Mouse (Mus musculus) kidney, postnatal 36 days (tissue): Measurements from ENCODE around the gene Fcrla.
A peak's percentile ranks its signal among the peaks of the same experiment; 100 is the strongest.
"Not testable (repeated sequence)": the region's sequence is repeated elsewhere in the genome, so short reads cannot be mapped to it uniquely, and the experiment has no call there.

Experiments
- DNase-seq, 2 experiments: peaks; one replicate each; pipeline ENCODE4 v3.0.0; 2021 to 2022; ENCODE audit warnings: mixed read lengths in 2 of 2

Fcrla gene

DNA sequence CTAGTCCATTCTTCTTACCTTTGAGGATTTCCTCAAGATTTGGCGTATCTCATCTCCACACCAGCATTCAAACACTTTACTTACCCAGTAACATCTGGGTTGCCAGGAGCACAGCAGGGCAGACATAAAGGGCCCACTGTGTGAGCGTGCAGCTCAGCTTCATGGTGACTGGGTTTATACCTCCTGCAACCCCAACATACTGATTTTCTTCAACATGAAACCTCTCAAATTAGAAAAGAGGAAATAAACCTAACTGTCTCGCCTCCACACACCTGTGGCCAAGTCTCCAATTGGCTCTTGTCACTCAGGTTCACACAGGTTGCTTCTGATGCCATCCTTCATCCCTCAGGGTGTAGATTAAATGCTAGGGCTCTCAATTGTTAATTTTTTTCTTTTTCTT lies at the start of gene Fcrla:
Fcrla (minus strand) TSS at position 206 of the 400 bp plus-strand sequence.
- no peak for DNase-seq

DNA sequence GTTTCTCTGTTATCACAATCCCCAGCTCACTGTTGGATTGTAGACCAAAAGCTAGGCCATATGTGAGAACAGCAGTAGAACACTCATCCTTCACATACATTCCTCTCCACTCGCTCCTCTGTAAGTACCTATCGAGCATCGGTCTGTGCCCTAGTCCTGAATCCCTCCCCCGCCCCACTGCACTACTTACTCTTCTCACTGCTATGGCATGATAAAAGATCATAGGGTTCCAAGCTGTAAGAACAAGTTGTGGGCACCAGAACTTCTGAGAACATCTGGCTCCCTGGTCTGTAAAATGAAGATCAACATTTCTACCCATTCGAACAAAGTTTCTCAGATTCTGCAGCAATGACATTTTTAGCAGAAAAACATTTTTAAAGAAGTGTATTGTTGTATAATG lies 49.1 kb upstream of the Fcrla start, which contains the start of gene Fcgr2b:
Fcgr2b (minus strand) TSS at position 101 of the 400 bp plus-strand sequence.
- DNase-seq, result no peak

DNA sequence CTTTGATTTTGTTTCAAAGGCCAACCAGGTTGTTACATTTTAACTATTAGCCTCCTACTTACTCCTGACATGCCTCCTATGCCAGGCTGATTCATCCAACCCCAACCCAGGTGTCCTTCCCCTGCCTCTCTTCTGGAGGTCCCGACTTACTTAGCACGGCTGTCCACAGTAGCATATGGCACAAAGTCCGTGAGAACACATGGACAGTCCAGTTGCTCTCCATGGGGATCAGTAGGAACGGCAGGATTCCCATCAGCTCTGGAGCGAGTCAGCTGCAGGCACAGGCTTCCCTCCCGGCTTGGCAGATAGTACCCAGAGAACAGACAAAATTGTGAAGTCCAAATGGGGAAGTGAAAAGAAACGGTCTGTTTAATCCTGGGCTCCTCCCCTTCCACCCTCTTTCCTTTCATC lies 48.4 kb upstream of the Fcrla start:
- DNase-seq, result peak; percentile 67 to 82

- peak in 1 of 2 experiments; percentile 14 for DNase-seq
Measured at GRCm38 (mm10) chr1:170975350-170975749, 48.0 kb upstream of the Fcrla start.

DNA sequence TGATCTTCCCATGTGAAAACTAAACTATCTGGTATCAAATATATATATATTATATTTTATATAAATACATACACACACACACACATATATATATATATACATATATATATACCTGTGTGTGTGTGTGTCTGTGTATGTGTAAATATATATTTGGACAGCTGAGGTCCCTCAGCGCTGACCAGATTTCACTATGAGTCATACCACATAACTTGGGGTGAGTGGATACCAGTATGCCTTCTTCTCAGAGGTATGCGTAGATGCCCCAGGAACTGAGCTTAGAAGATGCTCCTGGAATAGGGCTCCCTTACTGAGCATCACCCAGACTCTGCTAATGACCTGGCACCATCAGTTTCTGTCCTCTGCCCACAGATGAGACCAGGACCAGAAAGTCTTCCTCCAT lies 47.4 kb upstream of the Fcrla start:
- no peak for DNase-seq

- peak; percentile 47 to 65 for DNase-seq
Measured at GRCm38 (mm10) chr1:170974171-170974570, 46.8 kb upstream of the Fcrla start.

GRCm38 (mm10) chr1:170972936-170973335 lies 45.6 kb upstream of the Fcrla start:
- no peak for DNase-seq

DNA sequence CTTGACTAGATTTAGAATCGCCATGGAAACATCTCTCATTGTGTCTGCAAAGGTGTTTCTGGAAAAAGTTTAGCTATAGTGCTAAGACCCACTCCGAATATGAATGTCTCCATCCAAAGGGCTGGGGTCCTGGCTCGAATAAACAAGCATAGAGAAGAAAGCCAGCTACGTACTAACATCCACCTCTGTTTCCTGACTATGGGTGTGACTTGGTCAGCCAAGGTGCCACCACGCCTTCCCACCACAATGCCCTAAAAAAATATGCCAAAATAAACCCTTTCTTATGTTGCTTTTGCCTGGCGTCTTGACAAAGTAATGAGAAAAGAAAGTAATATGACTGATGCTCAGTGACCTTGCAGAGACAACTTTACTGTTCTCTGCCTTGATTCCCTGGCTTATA lies 45.1 kb upstream of the Fcrla start:
- no peak for DNase-seq

DNA sequence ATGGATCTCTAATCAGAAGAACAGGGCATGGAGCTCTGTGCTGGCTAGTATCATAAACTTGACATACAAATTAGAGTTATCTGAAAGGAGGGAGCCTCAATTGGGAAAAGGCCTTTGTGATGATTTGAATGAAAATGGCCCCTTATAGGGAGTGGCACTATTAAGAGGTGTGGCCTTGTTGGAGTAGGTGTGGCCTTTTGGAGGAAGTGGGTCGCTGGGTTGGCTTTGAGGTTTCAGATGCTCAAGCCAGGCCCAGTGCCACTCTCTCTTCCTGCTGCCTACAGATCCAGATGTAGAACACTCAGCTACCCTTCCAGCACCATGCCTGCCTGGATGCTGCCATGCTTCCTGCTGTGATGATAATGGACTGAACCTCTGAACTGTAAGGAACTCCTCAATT lies 41.2 kb upstream of the Fcrla start:
- DNase-seq, result no peak

GRCm38 (mm10) chr1:170967581-170967980 lies 40.2 kb upstream of the Fcrla start:
- no peak for DNase-seq

GRCm38 (mm10) chr1:170963087-170963486 lies 35.7 kb upstream of the Fcrla start:
- no peak for DNase-seq

DNA sequence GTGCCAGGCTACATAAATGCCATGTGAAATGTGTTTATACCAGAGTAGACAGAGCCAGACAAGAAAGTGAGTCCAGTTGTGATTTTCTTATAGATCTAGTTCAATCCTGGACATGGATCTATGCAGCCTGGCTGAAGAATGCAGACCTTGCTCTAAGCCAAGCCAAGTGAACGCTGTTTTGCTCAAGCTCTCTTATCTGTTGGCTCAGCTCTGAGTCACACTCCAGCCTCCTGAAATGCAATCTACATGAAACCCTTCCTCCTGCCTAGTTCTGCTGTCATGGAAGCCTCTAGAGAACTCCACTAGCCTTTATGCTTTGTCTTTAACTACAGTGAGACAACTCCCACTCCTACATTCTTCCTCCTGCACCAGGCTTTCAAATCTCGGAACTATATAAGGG lies 34.9 kb upstream of the Fcrla start:
- DNase-seq, result no peak

- no peak for DNase-seq
Measured at GRCm38 (mm10) chr1:170961101-170961500, 33.7 kb upstream of the Fcrla start.

- peak in 1 of 2 experiments; percentile 44 for DNase-seq
Measured at GRCm38 (mm10) chr1:170959791-170960190, 32.4 kb upstream of the Fcrla start.

- no peak for DNase-seq
Measured at GRCm38 (mm10) chr1:170958225-170958624, 30.8 kb upstream of the Fcrla start.

DNA sequence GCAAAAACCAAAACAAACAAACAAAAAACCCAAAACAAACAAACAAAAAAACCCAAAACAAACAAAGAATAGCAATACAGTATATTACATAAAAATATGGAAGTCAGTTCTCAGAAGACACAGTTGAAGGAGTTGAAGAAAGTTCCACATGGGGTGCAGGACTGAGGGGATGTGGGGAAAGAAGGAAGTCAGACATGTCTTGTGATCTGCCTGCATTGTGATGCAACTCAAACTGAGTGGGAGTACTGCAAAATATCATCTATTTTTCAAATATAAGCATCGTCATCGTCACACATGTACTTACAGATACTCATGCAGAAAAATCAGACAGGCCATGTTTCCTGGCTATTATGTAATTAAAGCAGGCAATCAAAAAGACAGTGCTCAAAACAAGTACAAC lies 25.8 kb upstream of the Fcrla start:
- no peak for DNase-seq

- DNase-seq, result no peak
Measured at GRCm38 (mm10) chr1:170950772-170951171, 23.4 kb upstream of the Fcrla start.

DNA sequence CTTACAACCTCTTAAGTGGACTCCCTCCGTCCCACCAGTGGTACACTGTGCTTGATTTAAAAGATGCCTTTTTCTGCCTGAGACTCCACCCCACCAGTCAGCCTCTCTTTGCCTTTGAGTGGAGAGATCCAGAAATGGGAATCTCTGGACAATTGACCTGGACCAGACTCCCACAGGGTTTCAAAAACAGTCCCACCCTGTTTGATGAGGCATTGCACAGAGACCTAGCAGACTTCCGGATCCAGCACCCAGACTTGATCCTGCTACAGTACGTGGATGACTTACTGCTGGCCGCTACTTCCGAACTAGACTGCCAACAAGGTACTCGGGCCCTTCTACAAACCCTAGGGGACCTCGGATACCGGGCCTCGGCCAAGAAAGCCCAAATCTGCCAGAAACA lies 17.5 kb upstream of the Fcrla start:
- not testable (repeated sequence) for DNase-seq

- not testable (repeated sequence) for DNase-seq
Measured at GRCm38 (mm10) chr1:170944151-170944550, 16.8 kb upstream of the Fcrla start.

- peak in 1 of 2 experiments; percentile 10 for DNase-seq
Measured at GRCm38 (mm10) chr1:170939255-170939654, 11.9 kb upstream of the Fcrla start.

DNA sequence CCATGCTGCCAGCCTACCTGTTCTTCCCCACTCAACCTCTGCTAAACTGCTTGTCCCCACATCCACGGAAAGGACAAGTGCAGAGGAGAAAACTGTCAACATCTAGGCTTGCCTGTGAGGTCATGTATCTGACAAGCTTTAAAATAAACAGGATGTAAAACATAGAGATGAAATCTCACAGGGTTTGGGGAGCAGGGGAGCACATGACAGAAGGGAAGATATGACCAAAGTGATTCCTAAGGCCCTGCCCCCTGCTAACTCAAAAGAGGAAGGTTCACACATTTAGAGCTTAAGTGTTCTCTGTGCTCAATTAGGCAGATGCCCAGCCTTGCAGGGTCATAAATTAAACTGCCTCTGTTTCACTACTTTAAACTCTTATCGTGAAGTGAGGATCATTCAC lies 7.0 kb upstream of the Fcrla start:
- no peak for DNase-seq

DNA sequence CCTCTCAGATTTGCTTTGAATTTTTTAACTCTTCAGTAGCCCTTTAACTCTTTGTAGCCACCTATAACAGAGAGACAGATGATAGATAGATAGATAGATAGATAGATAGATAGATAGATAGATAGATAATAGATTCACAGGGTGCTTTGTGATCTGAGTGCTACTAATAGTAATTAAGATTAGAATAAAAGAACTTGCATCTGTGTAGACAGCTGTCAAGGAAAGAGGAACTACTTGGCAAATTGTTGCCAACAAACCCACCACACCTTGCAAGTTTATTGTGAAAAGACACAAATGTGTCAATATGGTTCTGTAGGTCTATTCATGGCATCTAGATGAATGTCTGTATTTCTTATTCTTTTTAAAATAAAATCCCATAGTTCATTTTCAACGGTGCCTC lies 6.6 kb upstream of the Fcrla start:
- no peak for DNase-seq

GRCm38 (mm10) chr1:170933386-170933920 lies 6.1 kb upstream of the Fcrla start:
- no peak for DNase-seq

GRCm38 (mm10) chr1:170932043-170932442 lies 4.7 kb upstream of the Fcrla start:
- no peak for DNase-seq

DNA sequence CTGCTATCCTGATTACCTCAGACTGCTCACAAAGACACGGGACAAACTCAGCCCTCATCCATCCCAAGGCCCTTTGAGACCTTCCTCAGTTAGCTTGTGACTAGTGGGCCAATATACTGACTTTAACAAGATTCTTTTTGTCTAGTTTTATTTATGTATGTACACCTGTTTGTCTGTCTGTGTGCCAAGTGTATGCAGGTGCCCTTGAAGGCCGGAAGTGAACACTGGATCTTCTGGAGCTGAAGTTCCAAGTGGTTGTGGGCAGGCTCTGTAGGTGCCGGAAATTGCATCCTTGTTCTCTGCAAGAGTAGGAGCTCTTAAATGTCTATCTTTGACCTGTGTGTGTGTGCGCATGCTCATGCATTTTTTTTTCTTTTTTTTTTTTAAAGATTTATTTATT lies 1.9 kb upstream of the Fcrla start:
- no peak for DNase-seq
